Mouse (Mus musculus) kidney, adult 11 months (tissue): ENCODE measurements around the gene Nebl.

Experiments used
- DNase-seq: peaks from one replicate; pipeline ENCODE4 v3.0.0; 2022

The Nebl gene

GRCm38 (mm10) chr2:17730957-17731830 is at the start of gene Nebl:
Gene Nebl (minus strand): TSS chr2:17731464.
- no peak for DNase-seq

DNA sequence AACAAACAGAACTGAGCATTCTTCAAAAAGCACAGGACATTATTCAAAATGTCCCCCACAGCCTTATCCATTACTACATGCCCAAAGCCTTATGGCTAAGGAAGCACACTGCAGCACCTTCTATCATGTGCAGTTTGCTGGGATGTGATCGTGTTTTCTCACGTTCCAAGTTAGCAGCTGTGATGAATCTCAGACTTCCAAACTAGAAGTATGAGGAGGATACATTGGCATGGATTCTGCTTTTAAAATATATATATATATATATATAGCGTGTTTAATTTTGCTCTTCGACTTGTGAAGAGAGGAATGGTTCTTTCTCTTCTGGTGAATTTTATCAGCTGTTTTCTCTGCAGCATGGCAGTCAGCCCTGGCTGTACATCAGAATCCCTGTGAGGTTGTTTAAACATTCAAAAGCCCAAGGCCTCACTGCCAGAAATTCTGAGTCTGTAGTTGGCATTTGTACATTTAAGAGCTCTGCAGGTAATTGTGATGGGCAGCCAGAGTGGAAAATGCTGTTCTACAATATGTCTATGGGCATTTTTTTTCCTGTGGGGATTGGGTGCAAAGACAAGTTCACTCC is 39.1 kb upstream of the Nebl start:
- DNase-seq, result no peak

DNA sequence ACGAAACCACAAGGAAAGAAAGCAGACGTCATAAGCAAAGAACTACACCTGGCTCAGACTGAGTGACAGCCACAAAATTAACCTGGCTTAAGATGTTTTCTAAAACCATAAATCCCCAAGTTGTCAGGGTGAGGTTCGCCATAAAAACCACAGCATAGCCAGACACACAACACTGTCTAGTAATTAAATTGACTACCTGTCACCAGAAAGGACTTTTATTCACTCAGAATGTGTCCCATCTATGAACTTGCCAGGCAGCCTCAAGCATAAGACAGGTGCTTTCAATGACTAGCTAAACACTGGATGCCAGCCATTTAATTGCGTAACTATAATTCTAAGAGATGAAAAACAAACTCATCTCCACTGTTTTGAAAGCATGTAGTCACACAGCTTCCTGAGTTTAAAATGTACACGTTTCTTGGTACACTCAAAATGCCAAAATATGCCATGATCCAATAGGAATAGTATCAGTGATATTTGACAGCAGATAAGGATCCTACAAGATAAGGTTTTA is 38.0 kb upstream of the Nebl start:
- no peak for DNase-seq

GRCm38 (mm10) chr2:17756271-17756670 is 25.0 kb upstream of the Nebl start:
- DNase-seq, result no peak

- peak; percentile 10 for DNase-seq
Measured at GRCm38 (mm10) chr2:17742051-17742763, 10.9 kb upstream of the Nebl start.

DNA sequence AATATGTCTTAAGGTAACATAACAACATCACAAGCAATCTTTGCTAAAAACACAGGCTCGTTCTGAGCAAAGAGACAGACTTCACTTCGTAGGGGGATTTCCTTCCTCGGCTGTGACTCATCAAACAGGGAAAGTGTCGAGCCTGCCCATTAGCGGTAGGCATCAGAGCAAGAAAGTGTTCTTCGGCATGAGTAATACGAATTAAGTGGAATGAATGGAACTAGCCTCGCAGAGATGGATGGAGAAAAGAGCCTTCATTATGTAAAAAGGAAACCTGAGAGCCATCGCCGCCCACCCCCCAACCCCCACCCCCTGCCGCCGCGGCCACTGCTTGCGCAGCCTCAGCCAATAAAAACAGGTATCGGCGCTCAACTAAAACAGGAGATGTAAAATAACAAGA is 10.3 kb upstream of the Nebl start:
- no peak for DNase-seq

DNA sequence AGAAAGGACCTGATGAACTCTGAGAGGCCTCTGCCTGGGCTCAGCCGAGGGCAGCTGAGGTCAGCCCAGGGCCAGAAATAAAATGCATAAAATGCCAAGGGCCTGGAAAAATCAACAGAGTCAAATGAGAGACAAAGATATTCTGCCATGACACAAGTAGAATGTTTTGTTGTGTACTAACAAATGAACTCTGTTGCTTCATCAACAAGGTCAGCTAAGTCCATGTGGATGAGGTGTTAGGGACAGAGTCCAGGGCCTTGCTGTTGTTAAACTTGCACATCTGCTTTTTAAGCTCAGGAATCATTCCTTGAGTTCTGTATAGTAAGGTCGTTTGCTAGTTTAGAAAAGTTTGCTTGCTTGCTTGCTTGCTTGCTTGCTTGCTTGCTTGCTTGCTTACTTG is 9.2 kb upstream of the Nebl start:
- DNase-seq, result no peak

GRCm38 (mm10) chr2:17732210-17732609 is 946 bp upstream of the Nebl start:
- DNase-seq, result no peak

GRCm38 (mm10) chr2:17731831-17732200 is 552 bp upstream of the Nebl start:
- DNase-seq, result no peak

DNA sequence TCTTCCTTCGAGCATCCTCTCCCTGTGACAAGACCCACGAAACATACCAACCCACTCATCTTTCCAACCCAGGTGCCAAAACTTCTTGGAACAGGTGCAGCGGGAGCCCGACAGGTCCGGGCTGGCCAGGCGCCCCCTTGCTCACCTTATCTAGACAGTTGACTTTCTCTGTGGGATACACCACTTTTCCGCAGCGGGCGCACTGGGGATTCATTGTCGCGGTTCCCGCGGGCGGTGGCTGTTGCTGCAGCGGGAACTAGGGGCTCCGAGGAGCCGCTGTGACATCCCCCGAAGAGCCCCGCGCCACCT is 662 bp downstream of the Nebl start:
- no peak for DNase-seq

DNA sequence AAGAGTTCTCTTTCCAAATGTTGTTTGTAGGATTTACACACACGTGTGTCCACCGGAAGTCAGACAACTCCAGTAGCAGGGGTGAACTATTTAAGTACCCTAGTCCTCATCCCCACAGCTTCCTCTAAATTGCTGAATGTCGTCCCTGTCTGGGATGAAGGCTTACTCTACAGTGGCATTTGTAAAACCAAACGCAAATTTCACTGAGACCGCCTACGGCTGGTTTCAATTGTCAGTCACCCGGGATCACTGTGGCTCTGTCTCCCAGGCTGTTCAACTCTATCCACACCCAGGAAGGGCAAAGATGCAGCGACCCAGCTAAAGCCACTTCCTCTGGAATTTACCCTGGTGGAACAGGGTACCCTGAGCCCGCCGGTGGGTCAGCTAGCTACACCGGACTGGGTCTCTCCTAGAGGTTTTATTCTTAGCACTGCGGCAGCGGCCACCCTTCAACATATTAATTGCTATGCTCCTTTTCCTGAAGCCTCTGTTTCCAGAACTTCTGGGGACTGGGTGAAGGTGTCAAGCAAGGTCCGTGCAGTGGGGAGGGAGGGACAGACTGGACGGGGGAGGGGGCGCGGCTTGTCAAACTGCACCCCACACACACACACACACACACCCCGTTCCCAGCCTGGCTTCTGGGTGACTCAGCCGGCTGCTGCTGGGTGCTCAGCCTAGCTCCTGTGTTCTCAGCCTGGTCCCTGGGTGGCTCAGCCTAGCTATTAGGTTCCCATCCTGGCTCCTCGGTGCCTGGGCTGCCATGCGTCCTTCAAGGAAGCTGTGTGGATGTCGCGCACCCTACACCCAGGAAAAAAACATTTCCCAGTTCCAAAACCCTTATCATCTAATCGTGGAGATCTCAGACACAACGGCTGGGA is 1.3 kb downstream of the Nebl start:
- no peak for DNase-seq

DNA sequence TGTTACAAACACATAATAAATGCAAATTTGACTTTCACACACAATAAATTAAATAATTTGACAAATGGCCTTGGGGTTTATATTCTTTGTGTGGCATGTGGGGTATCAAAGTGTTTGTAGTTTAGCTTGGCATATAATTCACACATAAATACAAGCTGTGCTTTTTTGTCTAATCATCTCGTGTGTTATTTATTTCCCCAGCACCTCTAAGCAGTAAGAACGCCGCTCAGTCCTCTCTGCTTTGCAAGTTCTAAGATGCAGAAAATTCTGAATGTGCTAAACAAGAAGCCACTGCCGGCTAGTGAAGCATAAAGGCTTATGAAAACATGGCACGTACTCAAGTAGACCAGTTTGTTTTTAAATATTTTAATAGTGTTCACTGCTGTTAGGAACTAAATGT is 6.9 kb downstream of the Nebl start:
- DNase-seq, result no peak

- DNase-seq, result no peak
Measured at GRCm38 (mm10) chr2:17723268-17724019, 7.8 kb downstream of the Nebl start.

DNA sequence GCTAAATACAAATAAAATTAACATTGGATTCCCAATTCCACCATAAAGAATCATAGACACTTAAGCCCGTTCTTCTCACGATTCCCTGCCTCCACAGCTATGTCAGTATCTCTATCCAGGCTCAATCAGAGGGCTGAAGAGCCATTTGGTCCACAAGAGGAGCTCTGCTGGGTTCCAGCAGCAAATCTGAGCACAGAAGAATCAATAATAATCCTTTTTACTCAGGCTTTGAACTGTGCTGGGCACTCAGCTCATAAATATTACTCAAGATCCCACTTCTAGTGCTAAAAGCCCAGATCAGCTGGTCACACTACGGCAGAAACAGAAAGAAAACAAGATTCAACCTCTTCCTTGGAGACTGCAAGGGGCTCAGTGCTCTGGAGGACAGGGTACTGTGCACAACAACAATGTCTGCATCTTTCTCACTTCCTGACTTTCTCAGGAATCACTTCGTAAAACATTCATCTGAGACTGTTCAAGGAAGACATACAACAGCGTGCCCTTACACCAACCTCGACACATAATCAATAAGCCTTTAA is 10.0 kb downstream of the Nebl start:
- DNase-seq, result no peak

GRCm38 (mm10) chr2:17718281-17718680 is 13.0 kb downstream of the Nebl start:
- no peak for DNase-seq

- DNase-seq, result no peak
Measured at GRCm38 (mm10) chr2:17717200-17717599, 14.1 kb downstream of the Nebl start.

DNA sequence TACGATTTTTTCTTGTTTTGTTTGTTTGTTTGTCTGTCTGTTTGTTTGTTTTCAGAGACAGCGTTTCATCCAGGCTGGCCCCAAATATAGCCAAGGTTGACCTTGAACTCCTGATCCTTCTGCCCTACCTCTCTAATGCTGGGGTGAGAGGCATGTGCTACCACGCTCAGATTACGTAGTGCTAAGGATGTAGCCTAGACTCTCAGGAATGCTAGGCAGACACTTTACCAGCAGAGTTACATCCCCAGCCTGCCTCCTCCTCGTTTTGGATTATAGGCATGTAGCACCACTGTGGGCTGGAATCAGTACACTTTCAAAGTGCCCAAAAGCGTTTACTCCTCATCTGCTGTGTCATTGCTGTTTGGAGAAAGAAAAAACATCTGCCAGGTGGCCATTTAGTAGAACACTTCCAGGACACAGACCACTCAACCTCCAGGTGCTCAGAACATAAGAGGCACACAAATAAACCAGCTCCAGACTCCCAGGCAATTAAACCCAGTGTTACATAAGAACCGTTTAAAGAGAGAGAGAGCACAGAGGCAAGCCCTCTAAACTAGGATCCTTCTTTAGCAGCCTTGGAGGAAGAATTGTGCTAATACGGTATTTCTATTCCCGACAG is 16.0 kb downstream of the Nebl start:
- no peak for DNase-seq

GRCm38 (mm10) chr2:17714661-17715060 is 16.6 kb downstream of the Nebl start:
- no peak for DNase-seq

DNA sequence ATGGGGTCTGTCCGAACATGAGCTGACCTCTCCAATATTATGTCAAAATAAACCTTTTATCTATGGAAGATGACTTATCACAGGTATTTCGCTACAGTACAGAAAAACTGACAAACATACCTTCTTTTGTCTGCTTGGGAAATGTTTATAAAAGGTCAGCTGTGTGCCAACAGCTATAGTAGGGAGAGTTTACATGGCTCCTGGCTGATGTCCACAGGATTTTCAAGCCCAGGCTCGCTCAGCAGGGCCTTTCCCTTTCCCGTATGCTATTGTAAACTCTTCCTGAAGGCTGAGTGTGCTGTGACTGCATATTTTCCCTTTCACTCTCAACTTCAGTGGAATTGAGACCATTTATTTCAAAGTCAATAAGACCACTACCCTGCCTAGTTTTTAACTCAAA is 17.1 kb downstream of the Nebl start:
- no peak for DNase-seq

GRCm38 (mm10) chr2:17711216-17711615 is 20.0 kb downstream of the Nebl start:
- DNase-seq, result no peak

DNA sequence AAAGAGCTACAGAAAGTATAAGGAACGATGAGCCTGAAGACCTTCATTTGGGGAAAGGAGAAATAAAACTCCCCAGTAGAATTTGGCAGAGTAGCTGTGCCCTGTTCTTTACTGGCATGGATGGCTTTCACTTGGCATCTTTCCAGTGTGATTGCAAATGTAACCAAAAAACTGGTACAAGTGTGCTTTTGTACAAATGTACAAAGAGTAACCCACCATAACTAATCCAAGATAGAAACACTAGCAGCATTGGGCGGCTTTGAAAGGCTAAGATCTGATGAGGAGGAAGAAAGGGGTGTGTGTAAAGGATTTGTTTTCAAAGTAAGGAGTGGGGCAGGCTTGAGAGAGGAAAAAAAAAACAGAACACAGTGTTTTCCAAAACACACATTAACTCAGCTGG is 21.2 kb downstream of the Nebl start:
- no peak for DNase-seq
